Mouse (Mus musculus): ENCODE measurements around the gene Adtrp. TPM values are rescaled to one million over a fixed set of nuclear protein-coding genes. Genes with fewer than 3 reads are reported as not detected.

Adtrp gene
- polyA plus RNA-seq, 1 experiment from 2014 or later, result 3.0 TPM

DNA sequence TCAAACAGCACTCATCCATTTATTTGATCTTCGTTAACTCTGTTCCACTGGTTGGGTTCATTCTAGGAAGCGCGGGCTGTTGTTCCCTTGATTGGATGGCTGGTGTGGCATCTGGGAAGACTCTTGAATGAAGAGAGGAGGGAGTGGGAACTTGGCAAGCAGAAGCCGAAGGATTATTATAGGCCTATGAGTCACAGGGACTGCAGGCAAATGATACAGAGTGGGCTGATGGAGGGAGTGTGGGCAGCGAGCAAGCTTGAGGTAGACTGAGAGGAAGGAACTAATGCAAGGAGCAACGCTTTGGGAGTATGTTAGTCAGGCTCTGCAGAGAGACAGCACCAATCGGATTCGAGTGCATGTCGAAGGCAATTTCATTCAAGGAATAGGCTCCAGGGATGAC lies 98.6 kb downstream of the Adtrp start:
- Histone ChIP-seq H3K9me3 (replicated peaks; ENCODE audit: control insufficient read depth, low read length) (no peaks in the 10 kb centered on the region), H3K4me3 (ENCODE audit: low read depth, low read length) (no peak overlapping the region), H3K36me3 (ENCODE audit: control insufficient read depth, insufficient read depth) (no peaks in the 10 kb centered on the region), H3K27ac (ENCODE audit: low read length) (no peak overlapping the region), H3K4me2 (ENCODE audit: low read depth, low read length) (no peak overlapping the region), H3K27me3 (ENCODE audit: control insufficient read depth, insufficient read depth, low read depth, low read length) (no peaks in the 10 kb centered on the region), H3K9ac (ENCODE audit: low read depth, low read length) (no peak overlapping the region), H3K4me1 (ENCODE audit: control insufficient read depth, low read depth, low read length) (no peaks in the 10 kb centered on the region)
- no peak for ATAC-seq (ENCODE audit: low read depth)
- 69% methylated on average over 9 of the region's 9 CpGs for WGBS (ENCODE audit: insufficient replicate concordance)

DNA sequence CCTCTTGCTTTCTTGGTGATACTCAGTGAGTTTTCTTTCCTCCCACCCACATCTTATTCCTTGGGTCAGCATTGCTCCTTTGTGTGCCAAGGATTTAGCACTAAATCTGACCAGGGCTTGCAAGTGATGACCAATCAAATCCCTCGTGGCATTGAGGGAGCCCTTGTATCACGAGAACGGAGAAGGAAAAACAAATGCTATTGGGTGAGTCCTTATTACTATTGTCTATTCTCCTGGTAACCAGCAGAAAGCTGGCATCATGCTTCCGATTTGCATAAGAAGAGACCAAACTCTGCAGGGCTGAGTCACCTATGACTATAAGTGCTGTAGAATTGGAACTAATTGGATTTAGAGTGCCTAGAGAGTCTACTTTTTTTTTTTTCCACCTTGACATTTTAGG lies 99.8 kb downstream of the Adtrp start:
- no peaks in the 10 kb centered on the region for H3K36me3 ChIP-seq (ENCODE audit: control insufficient read depth, insufficient read depth)
- 58% methylated on average over 4 of the region's 4 CpGs for WGBS (ENCODE audit: insufficient replicate concordance)
- no peak overlapping the region for H3K4me2 ChIP-seq (ENCODE audit: low read depth, low read length)
- no peak for ATAC-seq (ENCODE audit: low read depth)
- H3K9me3 ChIP-seq (replicated peaks; ENCODE audit: control insufficient read depth, low read length), result no peaks in the 10 kb centered on the region
- no peak overlapping the region for H3K9ac ChIP-seq (ENCODE audit: low read depth, low read length)
- H3K27me3 ChIP-seq (ENCODE audit: control insufficient read depth, insufficient read depth, low read depth, low read length), result no peaks in the 10 kb centered on the region
- no peaks in the 10 kb centered on the region for H3K4me1 ChIP-seq (ENCODE audit: control insufficient read depth, low read depth, low read length)
- no peak overlapping the region for H3K4me3 ChIP-seq (ENCODE audit: low read depth, low read length)
- no peak overlapping the region for H3K27ac ChIP-seq (ENCODE audit: low read length)

DNA sequence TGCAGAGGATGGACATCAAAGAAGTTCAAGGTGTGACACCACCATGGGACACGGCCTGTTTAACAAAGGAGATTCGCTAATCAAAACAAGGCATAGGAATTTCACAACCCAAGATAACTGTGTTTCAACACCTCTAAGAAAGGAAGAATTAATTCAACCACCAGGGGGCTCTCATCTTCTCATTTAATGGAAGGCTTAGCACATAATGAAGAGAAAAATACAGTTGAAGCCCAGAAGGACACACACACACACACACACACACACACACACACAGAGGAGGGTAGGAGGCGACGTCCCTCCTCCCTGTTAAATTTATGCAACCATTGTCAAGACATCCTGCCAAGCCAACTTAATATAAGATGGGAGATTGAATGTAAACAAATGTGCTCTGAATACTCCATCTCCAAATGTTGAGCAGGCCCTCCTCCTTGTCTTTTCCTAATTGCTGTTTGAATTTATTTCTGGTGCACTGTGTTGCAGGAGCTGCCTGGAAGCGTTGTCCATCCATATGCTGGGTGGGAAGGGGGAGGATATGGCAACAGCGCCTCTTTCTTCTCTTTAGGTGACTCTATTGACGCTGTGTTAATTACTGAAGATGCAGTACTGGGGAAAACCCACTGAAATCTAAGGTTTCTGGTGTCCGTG lies 100.4 kb downstream of the Adtrp start:
- H3K27ac ChIP-seq (ENCODE audit: low read length), result no peak overlapping the region
- H3K27me3 ChIP-seq (ENCODE audit: control insufficient read depth, insufficient read depth, low read depth, low read length), result no peaks in the 10 kb centered on the region
- H3K4me3 ChIP-seq (ENCODE audit: low read depth, low read length), result no peak overlapping the region
- no peaks in the 10 kb centered on the region for H3K9me3 ChIP-seq (replicated peaks; ENCODE audit: control insufficient read depth, low read length)
- no peaks in the 10 kb centered on the region for H3K36me3 ChIP-seq (ENCODE audit: control insufficient read depth, insufficient read depth)
- no peak overlapping the region for H3K4me2 ChIP-seq (ENCODE audit: low read depth, low read length)
- ATAC-seq (ENCODE audit: low read depth), result no peak
- 38% methylated on average over 8 of the region's 8 CpGs for WGBS (ENCODE audit: insufficient replicate concordance)
- no peak overlapping the region for H3K9ac ChIP-seq (ENCODE audit: low read depth, low read length)
- H3K4me1 ChIP-seq (ENCODE audit: control insufficient read depth, low read depth, low read length), result no peaks in the 10 kb centered on the region

DNA sequence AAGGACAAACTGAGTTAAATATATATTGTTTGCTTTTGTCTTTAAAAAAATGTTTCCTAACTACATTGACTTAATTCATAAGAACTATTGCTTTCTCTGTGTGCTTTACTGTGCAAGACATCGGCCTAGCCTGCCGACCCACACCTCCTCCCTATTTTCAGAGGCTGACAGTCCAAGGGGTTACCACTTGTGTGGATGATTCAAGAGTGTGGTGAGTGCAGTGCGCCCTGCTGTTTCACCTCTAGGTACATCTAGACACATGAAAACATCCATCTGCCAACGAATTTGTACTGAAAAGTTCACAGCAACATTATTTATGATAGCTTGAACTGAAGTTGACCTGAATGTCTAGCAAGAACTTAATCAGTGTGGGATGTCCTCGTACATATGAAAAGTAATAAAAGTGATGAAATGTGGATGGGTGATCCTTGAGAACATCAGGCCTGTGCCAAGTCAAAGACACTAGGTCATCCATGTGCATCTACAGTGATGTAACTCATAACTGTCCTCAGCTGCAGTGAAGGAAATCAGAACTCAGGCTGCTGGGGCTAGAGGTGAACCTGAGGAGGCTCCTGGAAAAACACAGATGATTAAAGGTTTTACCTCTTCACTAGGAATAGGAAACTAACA lies 106.9 kb downstream of the Adtrp start:
- no peak overlapping the region for H3K4me3 ChIP-seq (ENCODE audit: low read depth, low read length)
- H3K4me2 ChIP-seq (ENCODE audit: low read depth, low read length), result no peak overlapping the region
- H3K27ac ChIP-seq (ENCODE audit: low read length), result no peak overlapping the region
- no peak overlapping the region for H3K9ac ChIP-seq (ENCODE audit: low read depth, low read length)
- 60% methylated on average over 5 of the region's 5 CpGs for WGBS (ENCODE audit: insufficient replicate concordance)
- H3K9me3 ChIP-seq (replicated peaks; ENCODE audit: control insufficient read depth, low read length), result no peaks in the 10 kb centered on the region
- no peaks in the 10 kb centered on the region for H3K4me1 ChIP-seq (ENCODE audit: control insufficient read depth, low read depth, low read length)
- no peak for ATAC-seq (ENCODE audit: low read depth)
- H3K36me3 ChIP-seq (ENCODE audit: control insufficient read depth, insufficient read depth), result no peaks in the 10 kb centered on the region
- no peaks in the 10 kb centered on the region for H3K27me3 ChIP-seq (ENCODE audit: control insufficient read depth, insufficient read depth, low read depth, low read length)

DNA sequence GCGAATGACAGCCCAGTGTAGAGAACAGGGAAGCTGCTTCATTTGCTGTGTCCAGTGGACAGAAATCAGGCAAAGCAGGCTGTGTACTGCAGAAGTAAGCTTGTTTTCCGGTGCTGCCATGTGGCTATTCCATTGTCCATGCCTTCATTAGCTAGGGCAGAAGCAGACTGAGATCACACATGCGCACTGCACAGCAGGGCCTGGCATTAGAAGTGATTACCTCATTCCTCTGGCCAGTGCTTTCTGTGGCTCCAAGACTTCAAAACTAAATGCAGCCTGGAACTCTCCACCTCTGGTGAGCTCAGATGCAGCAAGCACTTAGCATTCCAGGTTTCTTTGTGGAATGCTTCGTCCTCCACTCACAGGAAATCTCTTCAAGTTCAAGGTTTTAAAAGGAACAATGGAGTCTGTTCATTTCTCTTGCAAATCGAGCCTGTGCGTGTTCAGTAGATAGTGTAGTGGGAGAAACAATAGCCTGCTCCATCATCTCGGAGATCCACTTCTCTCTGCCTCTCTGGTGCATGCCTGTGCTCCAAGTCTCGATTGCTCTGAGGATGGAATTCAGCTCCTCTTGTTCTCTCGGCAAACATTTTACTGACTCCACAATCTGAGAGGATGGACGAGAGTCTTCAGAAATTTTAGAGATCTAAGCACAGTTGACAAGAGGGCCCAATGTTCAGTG lies 109.7 kb downstream of the Adtrp start:
- no peak overlapping the region for H3K9ac ChIP-seq (ENCODE audit: low read depth, low read length)
- H3K9me3 ChIP-seq (replicated peaks; ENCODE audit: control insufficient read depth, low read length), result no peaks in the 10 kb centered on the region
- no peaks in the 10 kb centered on the region for H3K4me1 ChIP-seq (ENCODE audit: control insufficient read depth, low read depth, low read length)
- H3K4me3 ChIP-seq (ENCODE audit: low read depth, low read length), result no peak overlapping the region
- no peak overlapping the region for H3K27ac ChIP-seq (ENCODE audit: low read length)
- no peaks in the 10 kb centered on the region for H3K27me3 ChIP-seq (ENCODE audit: control insufficient read depth, insufficient read depth, low read depth, low read length)
- 48% methylated on average over 10 of the region's 10 CpGs for WGBS (ENCODE audit: insufficient replicate concordance)
- H3K36me3 ChIP-seq (ENCODE audit: control insufficient read depth, insufficient read depth), result no peaks in the 10 kb centered on the region
- no peak for ATAC-seq (ENCODE audit: low read depth)
- H3K4me2 ChIP-seq (ENCODE audit: low read depth, low read length), result no peak overlapping the region

DNA sequence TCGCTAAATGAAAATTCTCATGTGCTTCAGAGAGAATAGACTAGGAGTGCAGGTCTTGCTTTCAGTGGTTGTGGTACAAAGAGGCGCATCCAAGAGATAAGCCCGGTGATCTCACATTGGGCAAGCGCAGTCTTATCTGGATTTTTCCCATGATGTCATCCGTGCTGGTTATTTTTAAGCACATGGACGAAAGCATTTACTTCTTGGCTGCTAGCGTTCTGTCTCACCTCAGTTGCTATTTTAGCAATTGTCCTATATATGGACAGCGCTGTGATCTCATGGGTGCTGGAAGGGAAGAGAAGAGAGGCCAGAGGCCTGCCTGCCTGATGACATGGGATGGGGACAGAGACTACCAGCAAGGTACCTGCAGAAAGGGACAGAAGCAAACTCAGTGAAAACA lies 117.8 kb downstream of the Adtrp start:
- no peaks in the 10 kb centered on the region for H3K27me3 ChIP-seq (ENCODE audit: control insufficient read depth, insufficient read depth, low read depth, low read length)
- H3K4me1 ChIP-seq (ENCODE audit: control insufficient read depth, low read depth, low read length), result no peaks in the 10 kb centered on the region
- H3K4me2 ChIP-seq (ENCODE audit: low read depth, low read length), result no peak overlapping the region
- no peak overlapping the region for H3K27ac ChIP-seq (ENCODE audit: low read length)
- H3K9ac ChIP-seq (ENCODE audit: low read depth, low read length), result no peak overlapping the region
- H3K9me3 ChIP-seq (replicated peaks; ENCODE audit: control insufficient read depth, low read length), result no peaks in the 10 kb centered on the region
- ATAC-seq (ENCODE audit: low read depth), result no peak
- WGBS (ENCODE audit: insufficient replicate concordance), result 67% methylated on average over 8 of the region's 8 CpGs
- H3K36me3 ChIP-seq (ENCODE audit: control insufficient read depth, insufficient read depth), result no peaks in the 10 kb centered on the region
- H3K4me3 ChIP-seq (ENCODE audit: low read depth, low read length), result no peak overlapping the region

DNA sequence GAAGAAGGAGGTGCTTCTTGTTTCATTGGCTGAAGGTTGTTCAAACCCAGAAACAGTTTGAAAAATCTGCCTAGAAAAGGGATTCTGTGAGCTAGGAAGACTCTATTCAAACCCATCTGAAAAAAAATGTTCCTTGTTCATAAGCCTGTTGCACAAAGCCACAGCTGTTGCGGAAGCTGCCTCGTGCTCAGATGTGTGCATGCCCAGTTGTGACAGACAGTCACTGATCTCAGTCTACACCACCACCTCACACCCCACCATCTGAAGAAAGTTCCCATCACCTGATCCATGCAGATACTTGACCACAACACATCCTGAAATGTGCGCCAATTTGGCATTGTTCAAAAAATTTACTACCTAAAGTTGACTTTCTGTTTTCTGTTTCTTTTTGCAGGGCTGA lies 119.7 kb downstream of the Adtrp start:
- 60% methylated on average over 3 of the region's 3 CpGs for WGBS (ENCODE audit: insufficient replicate concordance)

DNA sequence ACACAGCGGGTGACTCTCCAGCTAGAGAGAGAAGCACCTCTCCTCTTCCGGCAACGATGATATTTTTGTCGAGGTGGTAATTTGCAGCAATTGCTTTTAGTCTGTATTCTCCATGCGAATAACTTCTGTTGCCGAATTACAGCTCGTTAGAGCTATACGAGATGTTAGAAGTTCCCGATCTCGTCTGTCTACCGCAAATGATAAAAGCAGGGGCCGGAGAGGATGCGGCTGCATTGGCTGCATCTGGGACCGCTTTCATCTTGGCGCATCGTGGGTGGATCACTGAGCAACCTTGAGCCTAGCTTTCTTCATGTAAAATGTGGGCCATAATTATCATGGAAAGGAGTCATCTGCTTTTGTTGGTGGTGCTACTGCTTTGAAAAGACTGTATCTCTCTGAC lies 128.2 kb downstream of the Adtrp start:
- WGBS (ENCODE audit: insufficient replicate concordance), result 79% methylated on average over 16 of the region's 16 CpGs
- no peak for ATAC-seq (ENCODE audit: low read depth)

More for the DNA sequence above, 119.7 kb downstream of the Adtrp start:
- no peak overlapping the region for H3K27ac ChIP-seq (ENCODE audit: low read length)
- no peaks in the 10 kb centered on the region for H3K4me1 ChIP-seq (ENCODE audit: control insufficient read depth, low read depth, low read length)
- H3K36me3 ChIP-seq (ENCODE audit: control insufficient read depth, insufficient read depth), result no peaks in the 10 kb centered on the region
- H3K27me3 ChIP-seq (ENCODE audit: control insufficient read depth, insufficient read depth, low read depth, low read length), result no peaks in the 10 kb centered on the region
- no peak overlapping the region for H3K4me2 ChIP-seq (ENCODE audit: low read depth, low read length)
- no peak overlapping the region for H3K4me3 ChIP-seq (ENCODE audit: low read depth, low read length)
- no peak for ATAC-seq (ENCODE audit: low read depth)
- H3K9ac ChIP-seq (ENCODE audit: low read depth, low read length), result no peak overlapping the region
- no peaks in the 10 kb centered on the region for H3K9me3 ChIP-seq (replicated peaks; ENCODE audit: control insufficient read depth, low read length)

DNA sequence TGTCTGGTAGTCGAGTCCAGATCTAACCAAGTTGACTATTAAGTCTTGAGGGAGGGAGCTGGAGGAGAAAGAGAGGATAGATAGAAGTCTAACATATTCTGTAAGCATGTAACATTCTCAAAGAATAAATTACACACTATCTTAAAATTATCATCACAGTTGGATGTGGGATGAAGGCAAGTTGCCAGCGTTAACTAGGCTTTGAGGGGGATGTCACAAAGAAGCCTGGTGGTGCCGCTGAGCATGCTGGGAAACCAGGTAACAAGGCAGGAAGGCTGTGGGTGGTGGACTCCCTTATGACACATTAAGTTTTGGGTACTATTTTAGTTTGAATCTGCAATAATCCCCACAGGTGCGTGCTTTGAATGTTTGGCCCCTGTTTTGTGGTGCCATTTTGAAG lies 129.4 kb downstream of the Adtrp start:
- no peaks in the 10 kb centered on the region for H3K9me3 ChIP-seq (replicated peaks; ENCODE audit: control insufficient read depth, low read length)
- H3K9ac ChIP-seq (ENCODE audit: low read depth, low read length), result no peak overlapping the region
- H3K4me2 ChIP-seq (ENCODE audit: low read depth, low read length), result no peak overlapping the region
- 54% methylated on average over 4 of the region's 4 CpGs for WGBS (ENCODE audit: insufficient replicate concordance)
- H3K36me3 ChIP-seq (ENCODE audit: control insufficient read depth, insufficient read depth), result no peaks in the 10 kb centered on the region
- no peak for ATAC-seq (ENCODE audit: low read depth)
- H3K27ac ChIP-seq (ENCODE audit: low read length), result no peak overlapping the region
- no peaks in the 10 kb centered on the region for H3K27me3 ChIP-seq (ENCODE audit: control insufficient read depth, insufficient read depth, low read depth, low read length)
- no peaks in the 10 kb centered on the region for H3K4me1 ChIP-seq (ENCODE audit: control insufficient read depth, low read depth, low read length)
- H3K4me3 ChIP-seq (ENCODE audit: low read depth, low read length), result no peak overlapping the region

More for the DNA sequence above, 128.2 kb downstream of the Adtrp start:
- Histone ChIP-seq H3K4me3 (ENCODE audit: low read depth, low read length) (no peak overlapping the region), H3K27me3 (ENCODE audit: control insufficient read depth, insufficient read depth, low read depth, low read length) (no peaks in the 10 kb centered on the region), H3K9me3 (replicated peaks; ENCODE audit: control insufficient read depth, low read length) (no peaks in the 10 kb centered on the region), H3K4me2 (ENCODE audit: low read depth, low read length) (no peak overlapping the region), H3K27ac (ENCODE audit: low read length) (no peak overlapping the region), H3K36me3 (ENCODE audit: control insufficient read depth, insufficient read depth) (no peaks in the 10 kb centered on the region), H3K4me1 (ENCODE audit: control insufficient read depth, low read depth, low read length) (no peaks in the 10 kb centered on the region), H3K9ac (ENCODE audit: low read depth, low read length) (no peak overlapping the region)

Data from liver, embryonic 16.5 days (tissue).